Mouse (Mus musculus): ENCODE results near the gene Iqcj.

- TF ChIP-seq POLR2A (IDR thresholded peaks at IDR 0.05; ENCODE audit: low read depth, low read length) (no peak), CTCF (IDR thresholded peaks at IDR 0.05; ENCODE audit: extremely low read depth, insufficient read length, insufficient replicate concordance, low read depth, low read length) (no peak)
Measured at GRCm38 (mm10) chr3:67931181-67931580, 39.2 kb downstream of the Iqcj start.
